Mouse (Mus musculus) olfactory bulb, adult 2 months (tissue): ENCODE data around the gene Magix.

ENCODE experiments used
- CTCF ChIP-seq: fragments of 200-500 bp; IDR thresholded peaks from 2 replicates; pipeline ENCODE4 v1.5.1; 2012; ENCODE audit warnings: low read depth, mild to moderate bottlenecking, low read length, moderate library complexity; ENCODE audit not compliant: insufficient read depth
- POLR2A ChIP-seq: fragments of 200-500 bp; IDR thresholded peaks from 2 replicates; pipeline ENCODE4 v1.6.1; 2012; ENCODE audit warnings: mild to moderate bottlenecking, low read depth, low read length, moderate library complexity; ENCODE audit not compliant: insufficient read depth

- TF ChIP-seq CTCF: no peak
- TF ChIP-seq POLR2A: no peak
Observed at GRCm38 (mm10) chrX:7657221-7657639, 23.8 kb downstream of the Magix start, which contains the start of gene Prickle3.
